Mouse (Mus musculus) kidney, adult 9 months (tissue): ENCODE measurements around the gene Map3k12.
A peak's percentile ranks its signal among the peaks of the same experiment; 100 is the strongest.

ENCODE experiments used
- DNase-seq: peaks from one replicate; pipeline ENCODE4 v3.0.0; 2022

Gene Map3k12

GRCm38 (mm10) chr15:102516728-102517404 lies at the start of gene Map3k12:
Map3k12 (minus strand) TSS chr15:102517064.
- DNase-seq = peak; percentile 64

GRCm38 (mm10) chr15:102563681-102564080 lies 46.8 kb upstream of the Map3k12 start:
- DNase-seq = no peak

GRCm38 (mm10) chr15:102563061-102563460 lies 46.2 kb upstream of the Map3k12 start:
- no peak for DNase-seq

- no peak for DNase-seq
Observed at GRCm38 (mm10) chr15:102562491-102562890, 45.6 kb upstream of the Map3k12 start.

GRCm38 (mm10) chr15:102557580-102557979 lies 40.7 kb upstream of the Map3k12 start:
- DNase-seq = no peak

- no peak for DNase-seq
Observed at GRCm38 (mm10) chr15:102555581-102555980, 38.7 kb upstream of the Map3k12 start.

GRCm38 (mm10) chr15:102552599-102552998 lies 35.7 kb upstream of the Map3k12 start:
- DNase-seq = no peak

GRCm38 (mm10) chr15:102547478-102547877 lies 30.6 kb upstream of the Map3k12 start:
- no peak for DNase-seq

- DNase-seq = peak; percentile 41
Observed at GRCm38 (mm10) chr15:102546677-102547427, 30.0 kb upstream of the Map3k12 start.

GRCm38 (mm10) chr15:102546246-102546645 lies 29.4 kb upstream of the Map3k12 start:
- DNase-seq = no peak

- DNase-seq = no peak
Observed at GRCm38 (mm10) chr15:102544801-102545200, 27.9 kb upstream of the Map3k12 start.

GRCm38 (mm10) chr15:102533926-102534325 lies 17.1 kb upstream of the Map3k12 start:
- no peak for DNase-seq

GRCm38 (mm10) chr15:102532106-102532900 lies 15.4 kb upstream of the Map3k12 start:
- no peak for DNase-seq

- DNase-seq = no peak
Observed at GRCm38 (mm10) chr15:102531586-102531985, 14.7 kb upstream of the Map3k12 start.

GRCm38 (mm10) chr15:102530566-102530965 lies 13.7 kb upstream of the Map3k12 start:
- no peak for DNase-seq

- no peak for DNase-seq
Observed at GRCm38 (mm10) chr15:102528396-102528795, 11.5 kb upstream of the Map3k12 start.

- DNase-seq = no peak
Observed at GRCm38 (mm10) chr15:102527936-102528335, 11.1 kb upstream of the Map3k12 start.

GRCm38 (mm10) chr15:102526111-102527002 lies 9.5 kb upstream of the Map3k12 start:
- DNase-seq = no peak

- peak; percentile 74 for DNase-seq
Observed at GRCm38 (mm10) chr15:102524892-102525485, 8.1 kb upstream of the Map3k12 start, which contains the start of gene Npff. Npff (minus strand) TSS chr15:102524942.

- DNase-seq = no peak
Observed at GRCm38 (mm10) chr15:102521480-102521879, 4.6 kb upstream of the Map3k12 start.

GRCm38 (mm10) chr15:102520416-102520815 lies 3.6 kb upstream of the Map3k12 start:
- DNase-seq = no peak
